Mouse (Mus musculus): Measurements from ENCODE around the gene Dyrk3.

The Dyrk3 gene

DNA sequence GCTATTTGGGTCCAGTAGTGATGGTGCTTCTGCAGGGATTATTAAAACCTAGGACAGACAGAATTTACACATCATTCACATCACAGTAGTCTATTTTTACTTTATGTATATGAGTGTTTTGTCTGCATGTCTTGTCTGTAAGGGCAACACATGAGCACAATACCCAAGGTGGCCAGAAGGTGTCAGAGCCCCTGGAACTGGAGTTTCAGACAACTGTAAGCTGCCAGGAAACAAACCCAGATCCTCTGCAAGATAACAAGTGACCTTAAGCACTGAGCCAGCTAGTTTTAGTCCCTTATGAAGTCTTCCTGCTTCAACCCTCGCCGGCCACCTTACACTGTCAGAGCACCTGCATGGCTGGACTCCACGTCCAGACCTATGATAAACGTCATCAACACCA is 58.4 kb downstream of the Dyrk3 start:
- DNase-seq, result no peak

DNA sequence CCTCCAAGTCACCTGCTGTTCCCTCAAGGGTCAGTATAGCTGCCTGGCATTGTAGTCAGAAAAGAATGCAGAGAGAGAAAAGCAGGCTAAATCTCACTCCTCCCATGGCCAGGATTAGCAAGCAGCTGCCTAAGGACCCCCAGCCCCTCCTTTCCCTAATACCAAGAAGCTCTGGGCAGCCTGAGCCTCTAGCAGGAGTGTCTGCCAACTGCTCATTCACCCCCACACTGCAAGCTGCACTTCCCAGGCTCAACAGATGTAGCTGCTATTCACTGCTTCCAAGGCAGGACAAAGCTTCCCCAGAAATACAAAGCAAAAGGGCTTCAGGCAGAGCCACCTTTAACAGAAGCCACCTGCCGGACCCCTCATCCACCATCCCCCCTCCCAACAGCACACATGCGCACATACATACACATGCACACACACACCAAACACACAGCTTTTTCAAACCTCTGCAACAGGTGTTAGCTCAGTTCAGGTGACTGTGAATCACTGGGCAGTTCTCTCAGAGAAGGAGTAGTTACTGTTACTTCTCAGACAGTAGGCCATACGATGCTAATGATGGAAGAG is 59.3 kb downstream of the Dyrk3 start:
- peak in 1 of 2 experiments; percentile 73 for DNase-seq

Measured in lung, postnatal 4 days (tissue).